Comparison of ENCODE assay signal across 16 mouse cellular contexts in genomic region chr13:43057104-43057503, GRCm38 (mm10).
"Had no signal": no experiment of that assay in that cellular context is flagged by ENCODE, and none has a peak within 500 bp of the region (broad histone marks: within the 10 kb centered on the region; RNA-seq: fewer than 3 reads in every experiment).

No protein-coding gene starts in this region.

- H3K36me3 ChIP-seq: stomach, embryonic 15.5 days had no signal

- H3K27me3 ChIP-seq: neural tube, embryonic 13.5 days; neural tube, embryonic 15.5 days; stomach, embryonic 15.5 days had no signal

- H3K4me3 ChIP-seq: neural tube, embryonic 13.5 days; neural tube, embryonic 15.5 days; stomach, embryonic 15.5 days had no signal

- DNase-seq: retina, postnatal 1 day; right cerebral cortex, adult 18-20 months; right cerebral cortex, postnatal 14 days; right cerebral cortex, postnatal 25 days; right cerebral cortex, postnatal 4 days; spleen, adult 18-20 months; thymus, adult 18-20 months; thymus, adult 2 months; thymus, postnatal 14 days; thymus, postnatal 25 days; thymus, postnatal 36 days; thymus, postnatal 4 days had no signal

- H3K27ac ChIP-seq: neural tube, embryonic 13.5 days; neural tube, embryonic 15.5 days; stomach, embryonic 15.5 days; stomach, postnatal 0 days had no signal

- H3K4me1 ChIP-seq: neural tube, embryonic 13.5 days; neural tube, embryonic 15.5 days; stomach, embryonic 15.5 days had no signal

- H3K9ac ChIP-seq: neural tube, embryonic 13.5 days; neural tube, embryonic 15.5 days; stomach, embryonic 15.5 days had no signal
